In genomic region chr1:182763716-182764461, GRCm38 (mm10) we compare ENCODE assay signal across 8 mouse cellular contexts. TPM values are rescaled to one million over a fixed set of nuclear protein-coding genes. Genes with fewer than 3 reads are reported as not detected.
A peak's percentile ranks its signal among the peaks of the same experiment; 100 is the strongest.
DNase-seq lines count a peak whose midpoint lies in the region; ATAC-seq and TF ChIP-seq lines count a peak whose summit lies in the region.

TSS of gene Susd4 (plus strand) at chr1:182763860.

- H3K27me3 ChIP-seq in erythroblast, embryonic 14.5 days (ENCODE audit: control insufficient read depth): peaks cover 29% of the 10 kb centered on the region
- peaks cover 18% of the 10 kb centered on the region for H3K27me3 ChIP-seq in limb, embryonic 14.5 days (ENCODE audit: control insufficient read depth, insufficient read depth, low read length)
- no peaks in the 10 kb centered on the region for H3K27me3 ChIP-seq in midbrain, embryonic 15.5 days (replicated peaks)
- H3K27me3 ChIP-seq in stomach, embryonic 15.5 days (replicated peaks): peaks cover 4% of the 10 kb centered on the region; the same call in 1 of the 2 replicates

- H3K9ac ChIP-seq in limb, embryonic 14.5 days (ENCODE audit: low read depth, low read length, severe bottlenecking): peak within 1 kb of the TSS; percentile 55
- H3K9ac ChIP-seq in midbrain, embryonic 15.5 days: peak within 1 kb of the TSS; percentile 68
- H3K9ac ChIP-seq in stomach, embryonic 15.5 days: peak within 1 kb of the TSS; percentile 50; the same call in 1 of the 2 replicates

- no peak for ATAC-seq in erythroblast, adult 5-6 weeks (replicated peaks; ENCODE audit: low FRiP score, poor library complexity, severe bottlenecking)
- ATAC-seq in granulocyte monocyte progenitor cell, adult 5-6 weeks (replicated peaks; ENCODE audit: poor library complexity, severe bottlenecking): peak; percentile 62
- ATAC-seq in limb, embryonic 14.5 days (ENCODE audit: low FRiP score, low read depth): peak; percentile 80
- ATAC-seq in midbrain, embryonic 15.5 days (replicated peaks): peak; percentile 95
- ATAC-seq in stomach, embryonic 15.5 days (ENCODE audit: insufficient read depth, low FRiP score, low read depth): peak; percentile 80

- WGBS in limb, embryonic 14.5 days: 1% methylated on average over 66 of the region's 95 CpGs
- WGBS in midbrain, embryonic 15.5 days: under 1% methylated on average over 76 of the region's 95 CpGs
- WGBS in stomach, embryonic 15.5 days: under 1% methylated on average over 70 of the region's 95 CpGs

- peak within 1 kb of the TSS; percentile 40 for H3K4me3 ChIP-seq in erythroblast, embryonic 14.5 days (replicated peaks)
- peak within 1 kb of the TSS; percentile 64 for H3K4me3 ChIP-seq in limb, embryonic 14.5 days (replicated peaks; ENCODE audit: low read length)
- peak within 1 kb of the TSS; percentile 62 for H3K4me3 ChIP-seq in midbrain, embryonic 15.5 days
- peak within 1 kb of the TSS; percentile 63 for H3K4me3 ChIP-seq in stomach, embryonic 15.5 days (replicated peaks)

- peak within 1 kb of the TSS; percentile 89 for H3K4me2 ChIP-seq in limb, embryonic 14.5 days (replicated peaks; ENCODE audit: low read depth, low read length, severe bottlenecking)
- peak within 1 kb of the TSS; percentile 94 for H3K4me2 ChIP-seq in midbrain, embryonic 15.5 days
- peak within 1 kb of the TSS; percentile 89 for H3K4me2 ChIP-seq in stomach, embryonic 15.5 days

- peaks cover 2% of the 10 kb centered on the region; the same call in 1 of the 2 replicates for H3K9me3 ChIP-seq in erythroblast, embryonic 14.5 days (ENCODE audit: control insufficient read depth, low read length)
- H3K9me3 ChIP-seq in limb, embryonic 14.5 days (ENCODE audit: control insufficient read depth, low read length): no peaks in the 10 kb centered on the region
- H3K9me3 ChIP-seq in midbrain, embryonic 15.5 days: no peaks in the 10 kb centered on the region
- H3K9me3 ChIP-seq in stomach, embryonic 15.5 days: no peaks in the 10 kb centered on the region

- no peak within 1 kb of the TSS for H3K27ac ChIP-seq in limb, embryonic 14.5 days (replicated peaks; ENCODE audit: low read depth, low read length)
- H3K27ac ChIP-seq in midbrain, embryonic 15.5 days: peak within 1 kb of the TSS; percentile 89
- H3K27ac ChIP-seq in stomach, embryonic 15.5 days: no peak within 1 kb of the TSS

- TF ChIP-seq POLR2A in limb, embryonic 14.5 days (IDR thresholded peaks at IDR 0.05; ENCODE audit: borderline replicate concordance, extremely low read depth, insufficient read depth, insufficient read length): no peak

- no peaks in the 10 kb centered on the region for H3K36me3 ChIP-seq in erythroblast, embryonic 14.5 days (ENCODE audit: control insufficient read depth)
- no peaks in the 10 kb centered on the region for H3K36me3 ChIP-seq in limb, embryonic 14.5 days (ENCODE audit: control insufficient read depth, insufficient read depth, low read length)
- no peaks in the 10 kb centered on the region for H3K36me3 ChIP-seq in midbrain, embryonic 15.5 days (replicated peaks)
- H3K36me3 ChIP-seq in stomach, embryonic 15.5 days: no peaks in the 10 kb centered on the region

- H3K4me1 ChIP-seq in erythroblast, embryonic 14.5 days (ENCODE audit: control insufficient read depth): peaks cover 3% of the 10 kb centered on the region; the same call in 1 of the 2 replicates
- H3K4me1 ChIP-seq in limb, embryonic 14.5 days (ENCODE audit: control insufficient read depth, insufficient read depth, low read length): no peaks in the 10 kb centered on the region
- H3K4me1 ChIP-seq in midbrain, embryonic 15.5 days: peaks cover 34% of the 10 kb centered on the region; the same call in 1 of the 2 replicates
- H3K4me1 ChIP-seq in stomach, embryonic 15.5 days: peaks cover 8% of the 10 kb centered on the region

- peak; percentile 57 to 75 for DNase-seq in cerebellum, postnatal 4 days (ENCODE audit: low spot score in 2 of 2)
- peak; percentile 23 for DNase-seq in kidney, adult 9 months
- peak; percentile 45 for DNase-seq in limb, embryonic 14.5 days (ENCODE audit: low spot score)

RNA-seq across cellular contexts. Expression of gene Susd4, which starts in this region (rescaled TPM):
- polyA plus RNA-seq in erythroblast, embryonic 14.5 days (2012): not detected in 2 replicates
- not detected in 2 replicates for total RNA-seq in erythroblast, adult 5-6 weeks (2015; ENCODE audit: low replicate concordance)
- total RNA-seq in erythroblast, adult 5-6 weeks (2017; ENCODE audit: low replicate concordance): not detected in 2 replicates
- total RNA-seq in granulocyte monocyte progenitor cell, adult 5-6 weeks (2014; fragmentation: Nextera tagmentation): not detected in 2 replicates
- not detected in 2 replicates for total RNA-seq in granulocyte monocyte progenitor cell, adult 5-6 weeks (2017)
- polyA plus RNA-seq in limb, embryonic 14.5 days (2012; rRNA removed): 14.0 and 16.7 TPM in 2 replicates
- 17.7 and 18.7 TPM in 2 replicates for polyA plus RNA-seq in limb, embryonic 14.5 days (2014; fragmentation: Nextera tagmentation; extraction: Ambion mirVana)
- 77.3 and 81.8 TPM in 2 replicates for polyA plus RNA-seq in midbrain, embryonic 15.5 days (2015; fragmentation: Nextera tagmentation; extraction: Ambion mirVana)
- 13.7 and 17.8 TPM in 2 replicates for polyA plus RNA-seq in stomach, embryonic 15.5 days (2015; fragmentation: Nextera tagmentation; extraction: Ambion mirVana)

Comparison
In these comparisons a context has a peak if more than half of its experiments do, and no peak if none do; other contexts are left out.
1. RNA of gene Susd4 (polyA plus RNA-seq): 77.3 to 81.8 TPM in midbrain, embryonic 15.5 days, 13.7 to 17.8 TPM in stomach, embryonic 15.5 days and 14.0 to 18.7 TPM in limb, embryonic 14.5 days; not detected in erythroblast, embryonic 14.5 days; every median in the first group is over 10 times any median in the second.
2. Peak in ATAC-seq in granulocyte monocyte progenitor cell, adult 5-6 weeks; RNA of the gene not detected or under 1 TPM.
3. Peak in every context shown above with its lines, with median percentiles within 50 percentile points of each other: H3K4me3 ChIP-seq, DNase-seq, H3K4me2 ChIP-seq and H3K9ac ChIP-seq.